Mouse (Mus musculus) lung, adult 10 weeks (tissue): ENCODE measurements around the gene Olfr1079. TPM values are rescaled to one million over a fixed set of nuclear protein-coding genes. Genes with fewer than 3 reads are reported as not detected.

Experiments
- polyA plus RNA-seq: library from polyadenylated mRNA; stranded (reverse); fragments of 350-450 nt; fragmentation: Illumina TruSeq; extraction: RNeasy Lipid Tissue Mini Kit (QIAGEN cat#74804); gene quantifications from one replicate; pipeline ENCODE4 v1.2.3, GENCODE M21; 2014; ENCODE audit warnings: low read depth, low replicate concordance; ENCODE audit not compliant: insufficient read depth

Gene Olfr1079
- polyA plus RNA-seq: not detected

GRCm38 (mm10) chr2:86542380-86542779, at the start of gene Olfr1079:
Gene Olfr1079 (minus strand): TSS chr2:86542480.

GRCm38 (mm10) chr2:86558135-86558534, 15.9 kb upstream of the Olfr1079 start, which contains the start of gene Olfr1080:
Gene Olfr1080 (minus strand): TSS chr2:86558235.

DNA sequence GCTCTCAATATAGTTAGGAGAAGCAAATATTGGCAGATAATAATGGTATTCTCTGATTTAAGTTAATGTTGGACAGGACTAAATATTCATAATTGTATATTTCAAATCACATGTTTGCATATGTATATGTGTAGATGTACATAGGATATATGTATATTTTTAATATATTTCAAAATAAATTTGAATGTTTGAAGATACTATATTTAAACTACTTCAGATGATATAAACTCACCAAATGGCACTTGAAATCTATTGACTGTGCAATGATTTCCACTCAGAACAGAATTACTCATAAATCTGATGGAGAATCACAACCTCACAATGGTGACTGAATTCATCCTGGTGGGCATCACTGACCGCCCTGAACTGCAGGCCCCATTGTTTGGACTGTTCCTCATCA, 34.1 kb downstream of the Olfr1079 start, which contains the start of gene Olfr1076:
Gene Olfr1076, plus strand, starts transcription at position 301 of the 400 bp plus-strand sequence.

GRCm38 (mm10) chr2:86487286-86487685, 55.0 kb downstream of the Olfr1079 start, which contains the start of gene Olfr228:
Gene Olfr228 (minus strand): TSS chr2:86487386.

Other genes with a start within 250 kb of the Olfr1079 start
- gene Olfr1053, start 227.2 kb downstream of the Olfr1079 start, polyA plus RNA-seq: not detected
- not detected for gene Olfr1054, start 207.0 kb downstream of the Olfr1079 start, polyA plus RNA-seq
- gene Olfr1055, start 192.2 kb downstream of the Olfr1079 start, polyA plus RNA-seq: not detected
- gene Olfr1056, start 180.0 kb downstream of the Olfr1079 start, polyA plus RNA-seq: not detected
- not detected for gene Olfr1057, start 164.1 kb downstream of the Olfr1079 start, polyA plus RNA-seq
- not detected for gene Olfr1058, start 153.9 kb downstream of the Olfr1079 start, polyA plus RNA-seq
- not detected for gene Olfr1061, start 128.4 kb downstream of the Olfr1079 start, polyA plus RNA-seq
- gene Olfr1062, start 115.7 kb downstream of the Olfr1079 start, polyA plus RNA-seq: not detected
- not detected for gene Olfr1065, start 91.9 kb downstream of the Olfr1079 start, polyA plus RNA-seq
- not detected for gene Olfr1066, start 86.2 kb downstream of the Olfr1079 start, polyA plus RNA-seq
- gene Olfr228, start 55.1 kb downstream of the Olfr1079 start, polyA plus RNA-seq: not detected
- gene Olfr1076, start 34.0 kb downstream of the Olfr1079 start, polyA plus RNA-seq: not detected
- gene Olfr1080, start 15.8 kb upstream of the Olfr1079 start, polyA plus RNA-seq: not detected
- not detected for gene Olfr1082, start 56.5 kb upstream of the Olfr1079 start, polyA plus RNA-seq
- gene Olfr1084, start 97.2 kb upstream of the Olfr1079 start, polyA plus RNA-seq: not detected
- gene Olfr1085, start 119.5 kb upstream of the Olfr1079 start, polyA plus RNA-seq: not detected
- gene Olfr1086, start 137.6 kb upstream of the Olfr1079 start, polyA plus RNA-seq: not detected
- gene Olfr1087, start 155.9 kb upstream of the Olfr1079 start, polyA plus RNA-seq: not detected
- not detected for gene Olfr1089, start 191.2 kb upstream of the Olfr1079 start, polyA plus RNA-seq
- not detected for gene Olfr1090, start 216.5 kb upstream of the Olfr1079 start, polyA plus RNA-seq
- gene Olfr1093, start 240.0 kb upstream of the Olfr1079 start, polyA plus RNA-seq: not detected